Mouse (Mus musculus): ENCODE results near the gene Supt4a. TPM values are rescaled to one million over a fixed set of nuclear protein-coding genes. Genes with fewer than 3 reads are reported as not detected.

Gene Supt4a
- polyA plus RNA-seq, 1 experiment = 15.5 TPM

- H3K4me1 ChIP-seq = peaks cover 71% of the 10 kb centered on the region
- H3K27me3 ChIP-seq (replicated peaks) = peaks cover 36% of the 10 kb centered on the region
- H3K9me3 ChIP-seq = no peaks in the 10 kb centered on the region
- no peak; the same call in 1 of the 2 replicates for TF ChIP-seq FLI1 (IDR thresholded peaks at IDR 0.05; ENCODE audit: low read length)
- TF ChIP-seq GATA1 (IDR thresholded peaks at IDR 0.05; ENCODE audit: borderline replicate concordance, low read length) = no peak
- H3K36me3 ChIP-seq (replicated peaks; ENCODE audit: low read length) = peaks cover 74% of the 10 kb centered on the region
- peak overlapping the region; percentile 51 for H3K4me3 ChIP-seq (replicated peaks)
Observed at GRCm38 (mm10) chr11:87761806-87762701, 24.7 kb downstream of the Supt4a start.

- Histone ChIP-seq H3K4me1 (peaks cover 71% of the 10 kb centered on the region), H3K27me3 (replicated peaks) (peaks cover 36% of the 10 kb centered on the region), H3K4me3 (replicated peaks) (peak overlapping the region; percentile 3), H3K36me3 (replicated peaks; ENCODE audit: low read length) (peaks cover 75% of the 10 kb centered on the region), H3K9me3 (no peaks in the 10 kb centered on the region)
- TF ChIP-seq GATA1 (IDR thresholded peaks at IDR 0.05; ENCODE audit: borderline replicate concordance, low read length) (no peak), FLI1 (IDR thresholded peaks at IDR 0.05; ENCODE audit: low read length) (no peak)
Observed at GRCm38 (mm10) chr11:87762702-87763385, 25.5 kb downstream of the Supt4a start.

GRCm38 (mm10) chr11:87763511-87763987 lies 26.2 kb downstream of the Supt4a start:
- peaks cover 64% of the 10 kb centered on the region for H3K4me1 ChIP-seq
- peaks cover 76% of the 10 kb centered on the region for H3K36me3 ChIP-seq (replicated peaks; ENCODE audit: low read length)
- H3K4me3 ChIP-seq (replicated peaks) = peak overlapping the region; percentile 76
- H3K27me3 ChIP-seq (replicated peaks) = peaks cover 36% of the 10 kb centered on the region
- no peak for TF ChIP-seq GATA1 (IDR thresholded peaks at IDR 0.05; ENCODE audit: borderline replicate concordance, low read length)
- TF ChIP-seq FLI1 (IDR thresholded peaks at IDR 0.05; ENCODE audit: low read length) = no peak
- H3K9me3 ChIP-seq = no peaks in the 10 kb centered on the region

- H3K9me3 ChIP-seq = no peaks in the 10 kb centered on the region
- H3K27me3 ChIP-seq (replicated peaks) = peaks cover 36% of the 10 kb centered on the region
- TF ChIP-seq FLI1 (IDR thresholded peaks at IDR 0.05; ENCODE audit: low read length) (no peak), GATA1 (IDR thresholded peaks at IDR 0.05; ENCODE audit: borderline replicate concordance, low read length) (no peak)
- peak overlapping the region; percentile 76 for H3K4me3 ChIP-seq (replicated peaks)
- peaks cover 58% of the 10 kb centered on the region for H3K4me1 ChIP-seq
- H3K36me3 ChIP-seq (replicated peaks; ENCODE audit: low read length) = peaks cover 80% of the 10 kb centered on the region
Observed at GRCm38 (mm10) chr11:87763988-87764876, 26.9 kb downstream of the Supt4a start.

- no peaks in the 10 kb centered on the region for H3K9me3 ChIP-seq
- no peak overlapping the region for H3K4me3 ChIP-seq (replicated peaks)
- H3K36me3 ChIP-seq (replicated peaks; ENCODE audit: low read length) = peaks cover 99% of the 10 kb centered on the region
- H3K4me1 ChIP-seq = peaks cover 12% of the 10 kb centered on the region
- TF ChIP-seq FLI1 (IDR thresholded peaks at IDR 0.05; ENCODE audit: low read length) (no peak), GATA1 (IDR thresholded peaks at IDR 0.05; ENCODE audit: borderline replicate concordance, low read length) (no peak)
- peaks cover 13% of the 10 kb centered on the region for H3K27me3 ChIP-seq (replicated peaks)
Observed at GRCm38 (mm10) chr11:87768745-87769144, 31.4 kb downstream of the Supt4a start.

- TF ChIP-seq FLI1 (IDR thresholded peaks at IDR 0.05; ENCODE audit: low read length) (no peak), GATA1 (IDR thresholded peaks at IDR 0.05; ENCODE audit: borderline replicate concordance, low read length) (no peak)
- Histone ChIP-seq H3K9me3 (no peaks in the 10 kb centered on the region), H3K4me1 (no peaks in the 10 kb centered on the region; the same call in 1 of the 2 replicates), H3K27me3 (replicated peaks) (no peaks in the 10 kb centered on the region), H3K4me3 (replicated peaks) (no peak overlapping the region), H3K36me3 (replicated peaks; ENCODE audit: low read length) (peaks cover 99% of the 10 kb centered on the region)
Observed at GRCm38 (mm10) chr11:87770989-87771388, 33.6 kb downstream of the Supt4a start.

- peaks cover 99% of the 10 kb centered on the region for H3K36me3 ChIP-seq (replicated peaks; ENCODE audit: low read length)
Observed at GRCm38 (mm10) chr11:87772354-87772753, 35.0 kb downstream of the Supt4a start.

GRCm38 (mm10) chr11:87778100-87778765 lies 40.9 kb downstream of the Supt4a start:
- Histone ChIP-seq H3K4me3 (replicated peaks) (no peak overlapping the region), H3K9me3 (no peaks in the 10 kb centered on the region), H3K27me3 (replicated peaks) (peaks cover 2% of the 10 kb centered on the region), H3K4me1 (peaks cover 9% of the 10 kb centered on the region; the same call in 1 of the 2 replicates), H3K36me3 (replicated peaks; ENCODE audit: low read length) (peaks cover 100% of the 10 kb centered on the region)
- no peak for TF ChIP-seq FLI1 (IDR thresholded peaks at IDR 0.05; ENCODE audit: low read length)
- TF ChIP-seq GATA1 (IDR thresholded peaks at IDR 0.05; ENCODE audit: borderline replicate concordance, low read length) = no peak

More at GRCm38 (mm10) chr11:87772354-87772753, 35.0 kb downstream of the Supt4a start:
- Histone ChIP-seq H3K4me3 (replicated peaks) (no peak overlapping the region), H3K9me3 (no peaks in the 10 kb centered on the region), H3K27me3 (replicated peaks) (no peaks in the 10 kb centered on the region), H3K4me1 (no peaks in the 10 kb centered on the region)
- no peak for TF ChIP-seq GATA1 (IDR thresholded peaks at IDR 0.05; ENCODE audit: borderline replicate concordance, low read length)
- no peak for TF ChIP-seq FLI1 (IDR thresholded peaks at IDR 0.05; ENCODE audit: low read length)

Data from megakaryocyte, embryonic 14.5 days (primary cell).